Mouse (Mus musculus) G1E (cell line): ENCODE data around the gene Slc12a6. TPM values are rescaled to one million over a fixed set of nuclear protein-coding genes. Genes with fewer than 3 reads are reported as not detected.

Experiments used
- ATAC-seq: 2 replicates; pipeline ENCODE4 v1.8.0; 2016; ENCODE audit warnings: mild to moderate bottlenecking; ENCODE audit not compliant: insufficient number of reproducible peaks, poor library complexity, low FRiP score, severe bottlenecking; ENCODE audit errors: extremely low read depth
- DNase-seq: peaks from one replicate; pipeline ENCODE4 v3.0.0; 2012; ENCODE audit warnings: low spot score
- H3K27me3 ChIP-seq: 2 replicates; pipeline ENCODE4 v1.6.1; 2012; ENCODE audit warnings: mild to moderate bottlenecking, low read length, inconsistent platforms; ENCODE audit not compliant: insufficient read depth
- H3K36me3 ChIP-seq: replicated peaks from 2 replicates; pipeline ENCODE3; 2012; ENCODE audit warnings: mild to moderate bottlenecking, inconsistent platforms
- H3K4me1 ChIP-seq: 2 replicates; pipeline ENCODE4 v1.6.1; 2012; ENCODE audit warnings: low read depth, low read length, inconsistent platforms, mixed read lengths; ENCODE audit not compliant: insufficient read depth
- H3K4me3 ChIP-seq: 2 replicates; pipeline ENCODE4 v1.5.1; 2012; ENCODE audit warnings: low read depth, mild to moderate bottlenecking, inconsistent platforms, low read length, moderate library complexity, mixed read lengths
- H3K9me3 ChIP-seq: replicated peaks from 2 replicates; pipeline ENCODE4 v1.6.1; 2012; ENCODE audit warnings: inconsistent platforms
- CTCF ChIP-seq: IDR thresholded peaks from 2 replicates; pipeline ENCODE4 v1.5.1; 2012; ENCODE audit warnings: low read depth, low read length, inconsistent platforms, mixed read lengths
- GATA1 ChIP-seq: IDR thresholded peaks from 2 replicates; pipeline ENCODE4 v1.6.1; 2012; ENCODE audit warnings: borderline replicate concordance, low read length, inconsistent platforms, mixed read lengths
- GATA2 ChIP-seq: IDR thresholded peaks from 2 replicates; pipeline ENCODE4 v1.6.1; 2012; ENCODE audit warnings: low read depth, low read length, inconsistent platforms, borderline replicate concordance
- POLR2AphosphoS5 ChIP-seq: IDR thresholded peaks from 2 replicates; pipeline ENCODE4 v1.6.1; 2012; ENCODE audit warnings: low read depth, low read length, inconsistent platforms; ENCODE audit not compliant: insufficient replicate concordance
- TAL1 ChIP-seq: conservative IDR thresholded peaks from 2 replicates; pipeline ENCODE4 v1.6.1; 2012; ENCODE audit warnings: low read depth, low read length, inconsistent platforms, mixed read lengths
- polyA plus RNA-seq: library from polyadenylated mRNA; stranded (reverse); fragments of >175 nt; gene quantifications from 2 replicates; pipeline ENCODE4 v1.2.3, GENCODE M21; 2012
- total RNA-seq, 2 experiments: library from RNA; stranded (forward) in 1 of 2; stranded (reverse) in 1 of 2; fragments of 200-1000 nt in 1 of 2; fragments of >200 nt in 1 of 2; fragmentation: Nextera tagmentation in 1 of 2; gene quantifications; 2 replicates each; pipeline ENCODE4 v1.2.3; 2014 to 2017

Gene Slc12a6
- total and polyA plus RNA-seq, 3 experiments: 4.2 to 55.9 (median 50.5) TPM

DNA sequence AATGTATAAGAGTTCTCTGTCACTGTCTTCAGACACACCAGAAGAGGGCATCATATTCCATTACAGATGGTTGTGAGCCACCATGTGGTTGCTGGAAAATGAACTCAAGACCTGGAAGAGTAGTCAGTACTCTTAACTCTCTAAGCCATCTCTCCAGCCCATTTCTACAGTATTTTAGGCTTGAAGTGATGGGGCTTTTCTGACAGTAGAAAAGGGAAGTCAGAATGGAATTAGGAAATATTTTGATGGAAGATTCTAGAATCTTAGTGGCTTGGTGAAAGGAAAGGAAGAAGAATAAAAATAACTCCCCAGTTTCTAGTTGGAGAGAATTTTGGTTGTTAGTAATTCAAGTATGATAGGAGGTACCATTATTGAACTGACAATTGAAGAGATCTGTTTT is 128.3 kb downstream of the Slc12a6 start:
- ATAC-seq (no peak), DNase-seq (no peak)
- TF ChIP-seq CTCF (no peak), TAL1 (no peak), POLR2AphosphoS5 (no peak), GATA2 (no peak), GATA1 (no peak)

DNA sequence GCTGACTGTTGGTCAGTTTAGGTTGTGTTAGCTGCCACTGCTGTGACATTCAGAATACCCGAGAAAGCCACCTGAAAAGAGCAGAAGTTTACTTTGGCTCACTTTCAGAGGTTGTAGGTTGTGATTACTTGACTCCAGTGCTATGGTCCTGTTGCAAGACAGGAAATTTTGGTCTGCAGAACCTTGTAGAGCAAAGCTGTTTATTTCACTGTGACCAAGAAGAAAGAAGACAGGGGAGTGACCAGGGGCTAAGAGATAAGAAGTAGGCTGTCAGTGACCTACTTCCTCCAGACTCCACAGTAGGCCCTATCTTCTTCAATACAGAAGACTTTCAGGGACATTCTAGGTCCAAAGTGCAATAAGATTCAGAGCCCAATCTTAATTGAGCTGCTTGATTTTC is 131.0 kb downstream of the Slc12a6 start:
- no peak for DNase-seq
- Histone ChIP-seq H3K27me3 (no peaks in the 10 kb centered on the region), H3K4me1 (peaks cover 17% of the 10 kb centered on the region), H3K4me3 (no peak overlapping the region), H3K9me3 (no peaks in the 10 kb centered on the region), H3K36me3 (peaks cover 3% of the 10 kb centered on the region)
- TF ChIP-seq GATA1 (no peak), POLR2AphosphoS5 (no peak), GATA2 (no peak), CTCF (no peak), TAL1 (no peak)
- peak; percentile 75 for ATAC-seq

More for the DNA sequence above, 128.3 kb downstream of the Slc12a6 start:
- Histone ChIP-seq H3K27me3 (no peaks in the 10 kb centered on the region), H3K4me3 (no peak overlapping the region), H3K36me3 (peaks cover 17% of the 10 kb centered on the region), H3K4me1 (peaks cover 22% of the 10 kb centered on the region), H3K9me3 (no peaks in the 10 kb centered on the region)

DNA sequence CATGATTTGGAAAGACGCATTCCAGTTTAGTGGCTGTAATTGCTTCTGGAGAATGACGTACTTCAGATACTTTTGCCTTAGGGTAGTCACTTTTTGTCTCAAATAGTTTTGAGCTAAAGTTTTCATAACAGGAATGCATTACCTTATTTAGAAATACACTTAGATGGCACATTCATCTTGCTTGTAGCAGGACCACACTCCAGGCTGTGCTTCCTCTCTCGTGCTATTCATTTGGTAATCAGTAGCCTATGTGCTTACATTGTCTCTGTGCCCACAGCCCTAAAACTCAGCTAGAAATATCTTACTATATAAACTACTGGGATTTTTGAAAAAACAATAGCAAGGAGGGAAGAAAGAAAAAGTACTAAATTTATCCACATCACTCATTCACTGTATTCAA is 141.4 kb downstream of the Slc12a6 start:
- Histone ChIP-seq H3K4me1 (no peaks in the 10 kb centered on the region), H3K36me3 (peaks cover 47% of the 10 kb centered on the region), H3K9me3 (no peaks in the 10 kb centered on the region), H3K4me3 (no peak overlapping the region), H3K27me3 (no peaks in the 10 kb centered on the region)
- TF ChIP-seq TAL1: no peak
- no peak for TF ChIP-seq CTCF
- TF ChIP-seq GATA2: no peak
- no peak for TF ChIP-seq GATA1
- TF ChIP-seq POLR2AphosphoS5: no peak
- ATAC-seq: no peak
- DNase-seq: no peak

Other genes with a start within 250 kb of the Slc12a6 start
- not detected in 2 replicates for gene Olfr1311, start 241.4 kb upstream of the Slc12a6 start, total RNA-seq (2014; fragmentation: Nextera tagmentation)
- 0.12 and 0.16 TPM in 2 replicates for gene Olfr1311, start 241.4 kb upstream of the Slc12a6 start, total RNA-seq (2017)
- gene Olfr1311, start 241.4 kb upstream of the Slc12a6 start, polyA plus RNA-seq: not detected in 2 replicates
- gene Olfr1312, start 215.6 kb upstream of the Slc12a6 start, total RNA-seq (2014; fragmentation: Nextera tagmentation): not detected in 2 replicates
- 0.11 and 0.23 TPM in 2 replicates for gene Olfr1312, start 215.6 kb upstream of the Slc12a6 start, total RNA-seq (2017)
- not detected in 2 replicates for gene Olfr1312, start 215.6 kb upstream of the Slc12a6 start, polyA plus RNA-seq
- gene Olfr1313, start 188.0 kb upstream of the Slc12a6 start, total RNA-seq (2014; fragmentation: Nextera tagmentation): not detected in 2 replicates
- 0.11 and 0.12 TPM in 2 replicates for gene Olfr1313, start 188.0 kb upstream of the Slc12a6 start, total RNA-seq (2017)
- gene Olfr1313, start 188.0 kb upstream of the Slc12a6 start, polyA plus RNA-seq: not detected in 2 replicates
- gene Olfr1314, start 169.0 kb upstream of the Slc12a6 start, total RNA-seq (2014; fragmentation: Nextera tagmentation): not detected in 2 replicates
- gene Olfr1314, start 169.0 kb upstream of the Slc12a6 start, total RNA-seq (2017): 0.16 and 0.17 TPM in 2 replicates
- not detected in 2 replicates for gene Olfr1314, start 169.0 kb upstream of the Slc12a6 start, polyA plus RNA-seq
- not detected in 2 replicates for gene Olfr1315-ps1, start 150.4 kb upstream of the Slc12a6 start, total RNA-seq (2014; fragmentation: Nextera tagmentation)
- not detected in 2 replicates for gene Olfr1315-ps1, start 150.4 kb upstream of the Slc12a6 start, total RNA-seq (2017)
- not detected in 2 replicates for gene Olfr1315-ps1, start 150.4 kb upstream of the Slc12a6 start, polyA plus RNA-seq
- gene Olfr1316, start 130.8 kb upstream of the Slc12a6 start, total RNA-seq (2014; fragmentation: Nextera tagmentation): not detected in 2 replicates
- 0.06 and 0.11 TPM in 2 replicates for gene Olfr1316, start 130.8 kb upstream of the Slc12a6 start, total RNA-seq (2017)
- not detected in 2 replicates for gene Olfr1316, start 130.8 kb upstream of the Slc12a6 start, polyA plus RNA-seq
- not detected in 2 replicates for gene Olfr1317, start 125.5 kb upstream of the Slc12a6 start, total RNA-seq (2014; fragmentation: Nextera tagmentation)
- gene Olfr1317, start 125.5 kb upstream of the Slc12a6 start, total RNA-seq (2017): 0.12 TPM in 1 of 2 replicates, not detected in the other
- not detected in 2 replicates for gene Olfr1317, start 125.5 kb upstream of the Slc12a6 start, polyA plus RNA-seq
- not detected in 2 replicates for gene Olfr1318, start 111.6 kb upstream of the Slc12a6 start, total RNA-seq (2014; fragmentation: Nextera tagmentation)
- gene Olfr1318, start 111.6 kb upstream of the Slc12a6 start, total RNA-seq (2017): 0.12 and 0.16 TPM in 2 replicates
- not detected in 2 replicates for gene Olfr1318, start 111.6 kb upstream of the Slc12a6 start, polyA plus RNA-seq
- gene Lpcat4, start 26.4 kb upstream of the Slc12a6 start, total RNA-seq (2014; fragmentation: Nextera tagmentation): 20.2 and 24.4 TPM in 2 replicates
- 2.4 and 3.0 TPM in 2 replicates for gene Lpcat4, start 26.4 kb upstream of the Slc12a6 start, total RNA-seq (2017)
- 52.9 and 54.2 TPM in 2 replicates for gene Lpcat4, start 26.4 kb upstream of the Slc12a6 start, polyA plus RNA-seq
- not detected in 2 replicates for gene Nutm1, start 6.5 kb upstream of the Slc12a6 start, total RNA-seq (2014; fragmentation: Nextera tagmentation)
- 0.11 and 0.17 TPM in 2 replicates for gene Nutm1, start 6.5 kb upstream of the Slc12a6 start, total RNA-seq (2017)
- 0.04 TPM in 1 of 2 replicates, not detected in the other for gene Nutm1, start 6.5 kb upstream of the Slc12a6 start, polyA plus RNA-seq
- 53.1 and 66.1 TPM in 2 replicates for gene Nop10, start 3.9 kb upstream of the Slc12a6 start, total RNA-seq (2014; fragmentation: Nextera tagmentation)
- gene Nop10, start 3.9 kb upstream of the Slc12a6 start, total RNA-seq (2017): 240 and 329 TPM in 2 replicates
- 34.4 and 34.5 TPM in 2 replicates for gene Nop10, start 3.9 kb upstream of the Slc12a6 start, polyA plus RNA-seq
- not detected in 2 replicates for gene Gm21985, start 489 bp downstream of the Slc12a6 start, total RNA-seq (2014; fragmentation: Nextera tagmentation)
- gene Gm21985, start 489 bp downstream of the Slc12a6 start, total RNA-seq (2017): 0.16 and 0.64 TPM in 2 replicates
- gene Gm21985, start 489 bp downstream of the Slc12a6 start, polyA plus RNA-seq: not detected in 2 replicates
- 111 and 115 TPM in 2 replicates for gene Emc4, start 102.2 kb downstream of the Slc12a6 start, total RNA-seq (2014; fragmentation: Nextera tagmentation)
- 53.7 and 59.8 TPM in 2 replicates for gene Emc4, start 102.2 kb downstream of the Slc12a6 start, total RNA-seq (2017)
- 30.9 and 34.5 TPM in 2 replicates for gene Emc4, start 102.2 kb downstream of the Slc12a6 start, polyA plus RNA-seq
- 34.2 and 44.3 TPM in 2 replicates for gene Katnbl1, start 113.4 kb downstream of the Slc12a6 start, total RNA-seq (2014; fragmentation: Nextera tagmentation)
- 28.2 and 28.4 TPM in 2 replicates for gene Katnbl1, start 113.4 kb downstream of the Slc12a6 start, total RNA-seq (2017)
- 4.5 and 6.8 TPM in 2 replicates for gene Katnbl1, start 113.4 kb downstream of the Slc12a6 start, polyA plus RNA-seq
- gene Emc7, start 189.2 kb downstream of the Slc12a6 start, total RNA-seq (2014; fragmentation: Nextera tagmentation): 14.4 and 15.0 TPM in 2 replicates
- gene Emc7, start 189.2 kb downstream of the Slc12a6 start, total RNA-seq (2017): 9.7 and 11.9 TPM in 2 replicates
- 1.1 and 1.8 TPM in 2 replicates for gene Emc7, start 189.2 kb downstream of the Slc12a6 start, polyA plus RNA-seq
- gene Chrm5, start 214.9 kb downstream of the Slc12a6 start, total RNA-seq (2014; fragmentation: Nextera tagmentation): not detected in 2 replicates
- gene Chrm5, start 214.9 kb downstream of the Slc12a6 start, total RNA-seq (2017): not detected in 2 replicates
- not detected in 2 replicates for gene Chrm5, start 214.9 kb downstream of the Slc12a6 start, polyA plus RNA-seq
- gene Aven, start 227.1 kb downstream of the Slc12a6 start, total RNA-seq (2014; fragmentation: Nextera tagmentation): 9.8 and 11.4 TPM in 2 replicates
- 25.5 and 29.7 TPM in 2 replicates for gene Aven, start 227.1 kb downstream of the Slc12a6 start, total RNA-seq (2017)
- 6.9 and 10.2 TPM in 2 replicates for gene Aven, start 227.1 kb downstream of the Slc12a6 start, polyA plus RNA-seq